Mouse (Mus musculus) limb, embryonic 13.5 days (tissue): ENCODE results near the gene Rnf208. TPM values are rescaled to one million over a fixed set of nuclear protein-coding genes. Genes with fewer than 3 reads are reported as not detected.

Source experiments
- ATAC-seq: fragments of 200-750 bp; cut with Nextera tagmentation; 2 replicates; pipeline ENCODE4 v1.8.0; 2017; ENCODE audit warnings: low read depth, moderate number of reproducible peaks, moderate TSS enrichment; ENCODE audit not compliant: low FRiP score
- H3K27ac ChIP-seq: fragments of 300-500 bp; sonication (generic); 2 replicates; pipeline ENCODE4 v1.5.1; 2015; ENCODE audit warnings: inconsistent platforms, mild to moderate bottlenecking, moderate library complexity
- H3K27me3 ChIP-seq: fragments of 300-500 bp; sonication (generic); 2 replicates; pipeline ENCODE4 v1.6.1; 2015; ENCODE audit warnings: mild to moderate bottlenecking, inconsistent platforms
- H3K36me3 ChIP-seq: fragments of 300-500 bp; sonication (generic); 2 replicates; pipeline ENCODE4 v1.6.1; 2015; ENCODE audit warnings: inconsistent platforms, mild to moderate bottlenecking, moderate library complexity
- H3K4me1 ChIP-seq: fragments of 300-500 bp; sonication (generic); 2 replicates; pipeline ENCODE4 v1.6.1; 2015; ENCODE audit warnings: inconsistent platforms
- H3K4me2 ChIP-seq: fragments of 300-500 bp; sonication (generic); replicated peaks from 2 replicates; pipeline ENCODE4 v1.6.1; 2015; ENCODE audit warnings: inconsistent platforms, mild to moderate bottlenecking, moderate library complexity
- H3K4me3 ChIP-seq: fragments of 300-500 bp; sonication (generic); 2 replicates; pipeline ENCODE4 v1.5.1; 2015; ENCODE audit warnings: moderate library complexity, mild to moderate bottlenecking, inconsistent platforms
- H3K9ac ChIP-seq: fragments of 300-500 bp; sonication (generic); 2 replicates; pipeline ENCODE4 v1.6.1; 2015; ENCODE audit warnings: mild to moderate bottlenecking, inconsistent platforms
- H3K9me3 ChIP-seq: fragments of 300-500 bp; sonication (generic); 2 replicates; pipeline ENCODE4 v1.6.1; 2016; ENCODE audit warnings: inconsistent platforms
- WGBS: fragments of 180-500 bp; shearing (Covaris S2); methylation state at CpG from one replicate; pipeline ENCODE4 v1.1.7; 2015; 5-methylcytosine and 5-hydroxymethylcytosine counted together
- polyA plus RNA-seq: library from polyadenylated mRNA; unstranded; fragments of >200 nt; fragmentation: Nextera tagmentation; extraction: Ambion mirVana; gene quantifications from 2 replicates; pipeline ENCODE4 v1.2.1, GENCODE M21; 2015

Gene Rnf208
- polyA plus RNA-seq, 1 experiment from 2014 or later = 9.2 TPM

- peak within 1 kb of the TSS; percentile 24 for H3K4me3 ChIP-seq
- peaks cover 88% of the 10 kb centered on the region for H3K27me3 ChIP-seq
- no peak within 1 kb of the TSS for H3K27ac ChIP-seq
- 11% methylated on average over 11 of the region's 11 CpGs for WGBS
- H3K9me3 ChIP-seq = no peaks in the 10 kb centered on the region
- H3K4me1 ChIP-seq = peaks cover 24% of the 10 kb centered on the region
- peak within 1 kb of the TSS; percentile 47 for H3K4me2 ChIP-seq
- peaks cover 19% of the 10 kb centered on the region for H3K36me3 ChIP-seq
- no peak for ATAC-seq
- H3K9ac ChIP-seq = no peak within 1 kb of the TSS
Measured at GRCm38 (mm10) chr2:25289651-25290050, 47.6 kb downstream of the Rnf208 start, which contains the start of gene Lrrc26. Lrrc26 (plus strand) TSS chr2:25289915.

DNA sequence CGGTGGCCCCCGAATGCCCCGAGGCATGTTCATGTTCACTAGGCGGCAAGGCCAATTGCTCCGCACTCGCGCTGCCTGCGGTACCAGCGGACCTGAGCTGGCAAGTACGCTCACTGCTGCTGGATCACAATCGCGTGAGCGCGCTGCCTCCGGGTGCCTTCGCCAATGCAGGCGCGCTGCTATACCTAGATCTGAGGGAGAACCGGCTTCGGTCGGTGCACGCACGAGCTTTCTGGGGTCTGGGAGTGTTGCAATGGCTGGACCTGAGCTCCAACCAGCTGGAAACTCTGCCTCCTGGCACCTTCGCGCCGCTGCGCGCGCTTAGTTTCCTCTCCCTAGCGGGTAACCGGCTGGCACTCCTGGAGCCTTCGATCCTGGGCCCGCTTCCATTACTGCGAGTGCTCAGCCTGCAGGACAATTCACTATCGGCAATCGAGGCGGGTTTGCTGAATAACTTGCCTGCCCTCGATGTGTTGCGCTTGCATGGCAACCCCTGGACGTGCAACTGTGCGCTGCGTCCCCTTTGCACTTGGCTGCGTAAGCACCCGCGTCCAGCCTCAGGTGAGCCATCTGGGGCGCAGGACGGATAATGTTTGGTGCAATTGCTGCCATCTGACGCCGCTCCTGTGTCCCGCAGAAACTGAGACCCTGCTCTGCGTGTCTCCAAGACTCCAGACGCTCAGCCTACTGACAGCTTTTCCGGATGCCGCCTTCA lies 48.2 kb downstream of the Rnf208 start:
- Histone ChIP-seq H3K9ac (no peak overlapping the region), H3K9me3 (no peaks in the 10 kb centered on the region), H3K36me3 (peaks cover 13% of the 10 kb centered on the region), H3K27me3 (peaks cover 95% of the 10 kb centered on the region), H3K4me3 (peak overlapping the region; percentile 24), H3K27ac (no peak overlapping the region), H3K4me1 (peaks cover 24% of the 10 kb centered on the region), H3K4me2 (peak overlapping the region; percentile 47)
- no peak for ATAC-seq
- WGBS = 2% methylated on average over 54 of the region's 54 CpGs

DNA sequence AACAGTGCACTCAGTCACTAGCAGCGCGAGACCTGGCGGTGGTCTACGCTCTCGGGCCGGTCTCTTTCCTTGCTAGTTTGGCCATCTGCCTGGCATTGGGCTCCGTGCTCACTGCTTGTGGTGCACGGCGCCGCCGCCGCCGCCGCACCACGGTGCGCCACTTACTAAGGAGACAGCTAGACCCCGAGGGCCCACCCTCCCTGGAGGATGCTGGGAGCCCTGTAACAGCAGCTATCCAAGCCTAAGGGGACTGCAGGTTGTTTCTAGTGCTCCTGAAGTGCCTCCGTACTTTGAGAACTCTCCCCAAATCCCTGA lies 48.7 kb downstream of the Rnf208 start:
- Histone ChIP-seq H3K9me3 (no peaks in the 10 kb centered on the region), H3K4me3 (peak overlapping the region; percentile 24), H3K36me3 (peaks cover 8% of the 10 kb centered on the region), H3K4me2 (peak overlapping the region; percentile 47), H3K4me1 (peaks cover 24% of the 10 kb centered on the region), H3K9ac (no peak overlapping the region), H3K27me3 (peaks cover 100% of the 10 kb centered on the region), H3K27ac (no peak overlapping the region)
- WGBS = 1% methylated on average over 18 of the region's 18 CpGs
- ATAC-seq = no peak

- peaks cover 24% of the 10 kb centered on the region for H3K4me1 ChIP-seq
- 7% methylated on average over 32 of the region's 32 CpGs for WGBS
- H3K4me2 ChIP-seq = peak overlapping the region; percentile 59
- no peak for ATAC-seq
- H3K4me3 ChIP-seq = peak overlapping the region; percentile 33
- no peak overlapping the region for H3K9ac ChIP-seq
- H3K27ac ChIP-seq = no peak overlapping the region
- peaks cover 1% of the 10 kb centered on the region for H3K36me3 ChIP-seq
- H3K9me3 ChIP-seq = no peaks in the 10 kb centered on the region
- H3K27me3 ChIP-seq = peaks cover 100% of the 10 kb centered on the region
Measured at GRCm38 (mm10) chr2:25291184-25292053, 49.4 kb downstream of the Rnf208 start.

- H3K36me3 ChIP-seq = no peaks in the 10 kb centered on the region
- 9% methylated on average over 37 of the region's 43 CpGs for WGBS
- H3K27me3 ChIP-seq = peaks cover 100% of the 10 kb centered on the region
- peak overlapping the region; percentile 33 for H3K4me3 ChIP-seq
- H3K4me1 ChIP-seq = peaks cover 24% of the 10 kb centered on the region
- peak overlapping the region; percentile 59 for H3K4me2 ChIP-seq
- no peak overlapping the region for H3K27ac ChIP-seq
- no peaks in the 10 kb centered on the region for H3K9me3 ChIP-seq
- peak; percentile 42; the same call in 1 of the 2 replicates for ATAC-seq
- peak overlapping the region; percentile 48; the same call in 1 of the 2 replicates for H3K9ac ChIP-seq
Measured at GRCm38 (mm10) chr2:25292054-25292544, 50.0 kb downstream of the Rnf208 start.

DNA sequence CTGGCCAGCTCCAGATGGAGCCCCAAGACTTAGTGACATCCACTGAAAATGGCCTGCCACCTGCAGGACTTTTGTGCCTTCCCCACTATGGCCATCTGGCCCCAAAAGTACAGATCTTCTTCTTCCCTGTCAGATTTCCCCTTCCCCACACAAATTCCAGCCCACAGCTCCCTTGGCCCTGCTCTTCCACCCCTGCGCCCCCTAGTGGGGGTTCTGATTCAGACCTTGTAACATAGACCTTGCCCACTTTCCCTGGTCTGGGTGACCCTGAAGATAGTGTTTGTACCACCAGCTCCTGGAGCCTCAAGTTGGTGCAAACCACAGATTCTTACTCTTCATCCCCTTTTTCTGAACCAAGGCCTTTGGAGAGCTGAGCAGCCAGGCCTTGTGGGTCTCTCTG lies 50.8 kb downstream of the Rnf208 start:
- Histone ChIP-seq H3K4me3 (no peak overlapping the region; the same call in 1 of the 2 replicates), H3K27me3 (peaks cover 99% of the 10 kb centered on the region), H3K4me2 (peak overlapping the region; percentile 59), H3K9me3 (no peaks in the 10 kb centered on the region), H3K36me3 (no peaks in the 10 kb centered on the region), H3K27ac (no peak overlapping the region), H3K4me1 (peaks cover 24% of the 10 kb centered on the region), H3K9ac (0 out of 2 replicates have a peak overlapping the region, but pooled peaks have one; percentile 13)
- no peak for ATAC-seq
- 0% methylated on average over 1 of the region's 1 CpGs for WGBS

DNA sequence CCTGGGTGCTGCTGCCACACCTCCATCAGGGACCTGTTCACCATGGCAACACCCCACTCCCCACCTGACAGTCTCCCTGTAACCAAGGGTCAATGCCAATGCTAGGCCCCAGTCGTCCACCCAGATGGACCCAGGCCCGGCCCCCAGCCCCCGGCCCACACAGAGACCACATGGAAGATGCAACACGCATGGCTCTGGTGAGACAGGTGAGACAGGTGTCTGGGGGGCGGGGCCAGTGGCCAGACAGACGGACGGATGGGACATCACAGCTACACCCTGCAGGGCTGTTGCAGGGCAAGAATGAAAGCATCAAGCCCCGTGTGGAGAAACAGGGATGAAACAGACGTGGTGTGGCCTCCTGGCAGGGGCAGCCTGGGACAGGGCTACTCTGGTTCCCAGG lies 51.7 kb downstream of the Rnf208 start:
- Histone ChIP-seq H3K36me3 (no peaks in the 10 kb centered on the region), H3K4me2 (no peak overlapping the region), H3K27ac (no peak overlapping the region), H3K27me3 (peaks cover 95% of the 10 kb centered on the region), H3K9ac (no peak overlapping the region), H3K4me1 (peaks cover 24% of the 10 kb centered on the region), H3K4me3 (no peak overlapping the region), H3K9me3 (no peaks in the 10 kb centered on the region)
- 72% methylated on average over 9 of the region's 9 CpGs for WGBS
- no peak for ATAC-seq

Other genes with a start within 250 kb of the Rnf208 start
- 75.9 and 82.9 TPM in 2 replicates for gene Nsmf, start 187.9 kb upstream of the Rnf208 start, polyA plus RNA-seq
- not detected in 2 replicates for gene Entpd8, start 162.0 kb upstream of the Rnf208 start, polyA plus RNA-seq
- 0.11 TPM in 1 of 2 replicates, not detected in the other for gene Noxa1, start 147.1 kb upstream of the Rnf208 start, polyA plus RNA-seq
- 12.6 and 15.3 TPM in 2 replicates for gene Nrarp, start 61.5 kb upstream of the Rnf208 start, polyA plus RNA-seq
- 4.1 and 4.8 TPM in 2 replicates for gene Tor4a, start 45.4 kb upstream of the Rnf208 start, polyA plus RNA-seq
- gene Nelfb, start 30.8 kb upstream of the Rnf208 start, polyA plus RNA-seq = 122 and 124 TPM in 2 replicates
- gene Stpg3, start 27.6 kb upstream of the Rnf208 start, polyA plus RNA-seq = 0.11 TPM in 1 of 2 replicates, not detected in the other
- not detected in 2 replicates for gene Fam166a, start 23.5 kb upstream of the Rnf208 start, polyA plus RNA-seq
- gene Tubb4b, start 17.6 kb upstream of the Rnf208 start, polyA plus RNA-seq = 423 and 425 TPM in 2 replicates
- not detected in 2 replicates for gene Slc34a3, start 7.9 kb upstream of the Rnf208 start, polyA plus RNA-seq
- gene Rnf224, start 5.5 kb upstream of the Rnf208 start, polyA plus RNA-seq = not detected in 2 replicates
- gene Cysrt1, start 197 bp downstream of the Rnf208 start, polyA plus RNA-seq = not detected in 2 replicates
- gene AL732309.1, start 4.6 kb downstream of the Rnf208 start, polyA plus RNA-seq = 4.4 and 6.0 TPM in 2 replicates
- gene Tmem203, start 13.2 kb downstream of the Rnf208 start, polyA plus RNA-seq = 23.6 and 24.2 TPM in 2 replicates
- 7.2 and 8.2 TPM in 2 replicates for gene Tprn, start 20.4 kb downstream of the Rnf208 start, polyA plus RNA-seq
- gene Ssna1, start 30.2 kb downstream of the Rnf208 start, polyA plus RNA-seq = 231 and 234 TPM in 2 replicates
- gene Anapc2, start 30.2 kb downstream of the Rnf208 start, polyA plus RNA-seq = 150 and 154 TPM in 2 replicates
- gene Tmem210, start 45.9 kb downstream of the Rnf208 start, polyA plus RNA-seq = not detected in 2 replicates
- not detected in 2 replicates for gene Lrrc26, start 47.7 kb downstream of the Rnf208 start, polyA plus RNA-seq
- 0.61 and 0.97 TPM in 2 replicates for gene Grin1, start 76.9 kb downstream of the Rnf208 start, polyA plus RNA-seq
- 54.5 and 60.2 TPM in 2 replicates for gene Man1b1, start 90.1 kb downstream of the Rnf208 start, polyA plus RNA-seq
- 21.3 and 24.7 TPM in 2 replicates for gene Dpp7, start 114.1 kb downstream of the Rnf208 start, polyA plus RNA-seq
- gene Uap1l1, start 123.4 kb downstream of the Rnf208 start, polyA plus RNA-seq = 11.3 and 13.2 TPM in 2 replicates
- gene Sapcd2, start 130.1 kb downstream of the Rnf208 start, polyA plus RNA-seq = 43.4 and 45.5 TPM in 2 replicates
- 0.55 and 0.73 TPM in 2 replicates for gene Entpd2, start 153.6 kb downstream of the Rnf208 start, polyA plus RNA-seq
- 29.1 and 32.6 TPM in 2 replicates for gene Npdc1, start 157.1 kb downstream of the Rnf208 start, polyA plus RNA-seq
- 0.06 TPM in 1 of 2 replicates, not detected in the other for gene Fut7, start 181.0 kb downstream of the Rnf208 start, polyA plus RNA-seq
- 3.3 and 3.8 TPM in 2 replicates for gene Abca2, start 186.4 kb downstream of the Rnf208 start, polyA plus RNA-seq
- 2.2 and 2.5 TPM in 2 replicates for gene Clic3, start 214.6 kb downstream of the Rnf208 start, polyA plus RNA-seq
- gene Paxx, start 218.8 kb downstream of the Rnf208 start, polyA plus RNA-seq = 35.0 and 37.6 TPM in 2 replicates
- 0.80 and 2.5 TPM in 2 replicates for gene Ptgds, start 227.8 kb downstream of the Rnf208 start, polyA plus RNA-seq